In the genomic region with DNA sequence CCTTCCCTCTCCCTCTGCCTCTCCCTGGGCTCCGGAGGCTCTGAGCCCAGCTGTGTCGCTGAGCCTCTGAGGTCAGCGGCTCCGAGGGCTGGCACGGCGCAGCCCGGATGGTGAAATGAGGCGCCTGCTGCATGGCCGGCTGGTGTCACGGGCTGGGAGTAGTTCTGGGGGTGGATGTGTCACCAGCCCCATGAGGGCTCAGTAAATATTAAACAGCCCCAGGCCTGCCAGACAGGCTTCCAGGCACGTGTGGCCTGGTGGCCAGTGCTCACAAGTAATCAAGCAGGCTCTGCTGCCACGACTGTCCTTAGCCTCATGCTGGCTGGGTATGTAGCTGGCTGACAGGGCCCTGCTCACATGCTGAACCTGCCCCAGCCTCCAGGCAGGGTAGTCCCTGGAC, we compare ENCODE assay signal across 10 mouse cellular contexts. TPM values are rescaled to one million over a fixed set of nuclear protein-coding genes. Genes with fewer than 3 reads are reported as not detected.
A peak's percentile ranks its signal among the peaks of the same experiment; 100 is the strongest.
DNase-seq lines count a peak whose midpoint lies in the region; ATAC-seq and TF ChIP-seq lines count a peak whose summit lies in the region.
"Had no signal": no experiment of that assay in that cellular context is flagged by ENCODE, and none has a peak within 500 bp of the region (broad histone marks: within the 10 kb centered on the region; RNA-seq: fewer than 3 reads in every experiment).

No protein-coding gene starts in this region.

- no peak overlapping the region for H3K4me3 ChIP-seq in embryonic facial prominence, embryonic 10.5 days
- no peak overlapping the region for H3K4me3 ChIP-seq in kidney, adult 2 months (ENCODE audit: insufficient read depth, low read depth, low read length)
- H3K4me3 ChIP-seq in liver, postnatal 0 days (ENCODE audit: low read depth, low read length): no peak overlapping the region
- H3K4me3 ChIP-seq: hindbrain, embryonic 15.5 days had no signal

- H3K4me1 ChIP-seq in embryonic facial prominence, embryonic 10.5 days: peaks cover 54% of the 10 kb centered on the region
- peaks cover 7% of the 10 kb centered on the region; the same call in 1 of the 2 replicates for H3K4me1 ChIP-seq in kidney, adult 2 months (ENCODE audit: control insufficient read depth, insufficient read depth, low read length)
- peaks cover 12% of the 10 kb centered on the region; the same call in 1 of the 2 replicates for H3K4me1 ChIP-seq in liver, postnatal 0 days (ENCODE audit: insufficient read depth)
- H3K4me1 ChIP-seq: hindbrain, embryonic 15.5 days had no signal

- no peak overlapping the region for H3K9ac ChIP-seq in liver, postnatal 0 days (replicated peaks)
- H3K9ac ChIP-seq: hindbrain, embryonic 15.5 days had no signal

- peak; percentile 91 for ATAC-seq in liver, postnatal 0 days

- 72% methylated on average over 12 of the region's 12 CpGs for WGBS in embryonic facial prominence, embryonic 10.5 days
- WGBS in kidney, adult 2 months: 41% methylated on average over 12 of the region's 12 CpGs
- WGBS in liver, postnatal 0 days (ENCODE audit: insufficient replicate concordance): 75% methylated on average over 12 of the region's 12 CpGs

- H3K27ac ChIP-seq in embryonic facial prominence, embryonic 10.5 days (replicated peaks): peak overlapping the region; percentile 42; the same call in 1 of the 2 replicates
- no peak overlapping the region for H3K27ac ChIP-seq in kidney, adult 2 months (ENCODE audit: insufficient read depth, low read depth, low read length)
- no peak overlapping the region for H3K27ac ChIP-seq in liver, postnatal 0 days (ENCODE audit: low read depth)
- H3K27ac ChIP-seq: hindbrain, embryonic 15.5 days had no signal

- intact Hi-C loops in gastrocnemius, postnatal 14 days (cut with DNase I; ENCODE audit: low total_unique reads): loop anchor here (10.0 kb wide), 1 partner anchor 319 kb away; the partner anchor contains the start of genes Cebpb and Tmem189

- peak; percentile 65 to 76 for DNase-seq in lung, adult 18-20 months
- DNase-seq in lung, postnatal 14 days: no peak
- DNase-seq in embryonic facial prominence, embryonic 10.5 days (ENCODE audit: low spot score): no peak
- peak; percentile 89 for DNase-seq in kidney, adult 2 months
- peak; percentile 68 for DNase-seq in liver, postnatal 0 days
- no peak for DNase-seq in right cerebral cortex, adult 18-20 months
- DNase-seq in gastrocnemius, postnatal 14 days: no peak
- DNase-seq: right cerebral cortex, postnatal 14 days; thymus, adult 18-20 months had no signal

- no peak for TF ChIP-seq CTCF in kidney, adult 2 months (conservative IDR thresholded peaks at IDR 0.05; ENCODE audit: insufficient read depth, insufficient read length, low read depth, low read length)
- TF ChIP-seq CTCF in liver, postnatal 0 days (IDR thresholded peaks at IDR 0.05; ENCODE audit: low read depth): no peak

- no peak for TF ChIP-seq EP300 in liver, postnatal 0 days (IDR thresholded peaks at IDR 0.05; ENCODE audit: low read depth)

- H3K9me3 ChIP-seq in embryonic facial prominence, embryonic 10.5 days: peaks cover 9% of the 10 kb centered on the region
- H3K9me3 ChIP-seq in liver, postnatal 0 days (ENCODE audit: low read length): no peaks in the 10 kb centered on the region

- TF ChIP-seq POLR2A in kidney, adult 2 months (IDR thresholded peaks at IDR 0.05; ENCODE audit: low read depth, low read length): no peak

- no peak overlapping the region for H3K4me2 ChIP-seq in liver, postnatal 0 days (ENCODE audit: low read depth, low read length)
- H3K4me2 ChIP-seq: hindbrain, embryonic 15.5 days had no signal

- H3K36me3 ChIP-seq in embryonic facial prominence, embryonic 10.5 days (replicated peaks): no peaks in the 10 kb centered on the region
- H3K36me3 ChIP-seq in kidney, adult 2 months (ENCODE audit: control insufficient read depth, insufficient read depth, low read length): no peaks in the 10 kb centered on the region
- no peaks in the 10 kb centered on the region for H3K36me3 ChIP-seq in liver, postnatal 0 days (replicated peaks; ENCODE audit: insufficient read depth, low read length)
- H3K36me3 ChIP-seq: hindbrain, embryonic 15.5 days had no signal

- no peaks in the 10 kb centered on the region for H3K27me3 ChIP-seq in embryonic facial prominence, embryonic 10.5 days (replicated peaks; ENCODE audit: low read depth, poor library complexity, severe bottlenecking)
- no peaks in the 10 kb centered on the region for H3K27me3 ChIP-seq in kidney, adult 2 months (replicated peaks; ENCODE audit: control insufficient read depth, insufficient read depth, low read length)
- no peaks in the 10 kb centered on the region for H3K27me3 ChIP-seq in liver, postnatal 0 days (ENCODE audit: insufficient read depth, low read length)
- H3K27me3 ChIP-seq: hindbrain, embryonic 15.5 days had no signal

RNA-seq across cellular contexts. Expression of gene Ripor3, which starts 7.0 kb away (rescaled TPM):
- polyA plus RNA-seq in embryonic facial prominence, embryonic 10.5 days (2016; fragmentation: Nextera tagmentation; extraction: Ambion mirVana): 0.47 and 0.95 TPM in 2 replicates
- polyA plus RNA-seq in kidney, adult 2 months (2012; rRNA removed): 12.3 and 13.0 TPM in 2 replicates
- 1.4 TPM in 2 replicates for polyA plus RNA-seq in liver, postnatal 0 days (2015; fragmentation: Nextera tagmentation; extraction: Ambion mirVana)
- total RNA-seq in gastrocnemius, postnatal 14 days (2021): 1 to 10 TPM; 1.6 to 1.7 TPM

Comparison
In these comparisons a context has a peak if more than half of its experiments do, and no peak if none do; other contexts are left out.
1. DNase-seq: peak in lung, adult 18-20 months (2 of 2), kidney, adult 2 months (single experiment) and liver, postnatal 0 days (single experiment); none in lung, postnatal 14 days (single experiment), embryonic facial prominence, embryonic 10.5 days (single experiment), right cerebral cortex, adult 18-20 months (single experiment) and gastrocnemius, postnatal 14 days (single experiment).